Mouse (Mus musculus): ENCODE results near the gene Gpr35. TPM values are rescaled to one million over a fixed set of nuclear protein-coding genes. Genes with fewer than 3 reads are reported as not detected.

Gpr35 gene
- polyA plus RNA-seq, 1 experiment from 2014 or later = 0.69 TPM

GRCm38 (mm10) chr1:92911721-92912138 is 38.9 kb upstream of the Gpr35 start:
- Histone ChIP-seq H3K4me1 (replicated peaks) (peaks cover 64% of the 10 kb centered on the region), H3K27me3 (no peaks in the 10 kb centered on the region), H3K4me2 (peak overlapping the region; percentile 94), H3K9me3 (replicated peaks) (no peaks in the 10 kb centered on the region), H3K27ac (replicated peaks) (peak overlapping the region; percentile 83), H3K4me3 (replicated peaks) (peak overlapping the region; percentile 75), H3K36me3 (replicated peaks) (peaks cover 29% of the 10 kb centered on the region), H3K9ac (peak overlapping the region; percentile 81)
- 33% methylated on average over 8 of the region's 8 CpGs for whole genome bisulfite sequencing (ENCODE audit: insufficient replicate concordance)
- no peak for ATAC-seq (ENCODE audit: insufficient read depth)

- peak overlapping the region; percentile 81 for H3K9ac ChIP-seq
Measured at GRCm38 (mm10) chr1:92912286-92912685, 38.4 kb upstream of the Gpr35 start.

GRCm38 (mm10) chr1:92914239-92914638 is 36.4 kb upstream of the Gpr35 start:
- WGBS (ENCODE audit: insufficient replicate concordance) = 80% methylated on average over 4 of the region's 4 CpGs
- no peak overlapping the region for H3K4me3 ChIP-seq (replicated peaks)
- H3K9ac ChIP-seq = no peak overlapping the region
- H3K9me3 ChIP-seq (replicated peaks) = no peaks in the 10 kb centered on the region
- H3K4me2 ChIP-seq = no peak overlapping the region
- no peak overlapping the region for H3K27ac ChIP-seq (replicated peaks)
- no peak for ATAC-seq (ENCODE audit: insufficient read depth)
- H3K36me3 ChIP-seq (replicated peaks) = peaks cover 54% of the 10 kb centered on the region
- H3K27me3 ChIP-seq = no peaks in the 10 kb centered on the region
- H3K4me1 ChIP-seq (replicated peaks) = peaks cover 43% of the 10 kb centered on the region

More at GRCm38 (mm10) chr1:92912286-92912685, 38.4 kb upstream of the Gpr35 start:
- no peaks in the 10 kb centered on the region for H3K9me3 ChIP-seq (replicated peaks)
- ATAC-seq (ENCODE audit: insufficient read depth) = no peak
- H3K27me3 ChIP-seq = no peaks in the 10 kb centered on the region
- H3K4me3 ChIP-seq (replicated peaks) = peak overlapping the region; percentile 75
- peaks cover 35% of the 10 kb centered on the region for H3K36me3 ChIP-seq (replicated peaks)
- H3K4me2 ChIP-seq = peak overlapping the region; percentile 94
- H3K4me1 ChIP-seq (replicated peaks) = peaks cover 61% of the 10 kb centered on the region
- WGBS (ENCODE audit: insufficient replicate concordance) = 30% methylated on average over 1 of the region's 1 CpGs
- H3K27ac ChIP-seq (replicated peaks) = no peak overlapping the region

- Histone ChIP-seq H3K9me3 (replicated peaks) (no peaks in the 10 kb centered on the region), H3K36me3 (replicated peaks) (peaks cover 62% of the 10 kb centered on the region), H3K27me3 (no peaks in the 10 kb centered on the region), H3K4me1 (replicated peaks) (peaks cover 37% of the 10 kb centered on the region), H3K27ac (replicated peaks) (no peak overlapping the region), H3K4me3 (replicated peaks) (no peak overlapping the region), H3K9ac (no peak overlapping the region), H3K4me2 (no peak overlapping the region)
- 88% methylated on average over 11 of the region's 11 CpGs for WGBS (ENCODE audit: insufficient replicate concordance)
- ATAC-seq (ENCODE audit: insufficient read depth) = no peak
Measured at GRCm38 (mm10) chr1:92914993-92915392, 35.7 kb upstream of the Gpr35 start.

- H3K36me3 ChIP-seq (replicated peaks) = peaks cover 67% of the 10 kb centered on the region
- 80% methylated on average over 9 of the region's 9 CpGs for WGBS (ENCODE audit: insufficient replicate concordance)
- no peak overlapping the region for H3K4me2 ChIP-seq
Measured at GRCm38 (mm10) chr1:92916725-92917124, 33.9 kb upstream of the Gpr35 start.

GRCm38 (mm10) chr1:92919151-92919550 is 31.5 kb upstream of the Gpr35 start:
- H3K9me3 ChIP-seq (replicated peaks) = no peaks in the 10 kb centered on the region
- H3K27me3 ChIP-seq = no peaks in the 10 kb centered on the region
- H3K36me3 ChIP-seq (replicated peaks) = peaks cover 63% of the 10 kb centered on the region
- peaks cover 17% of the 10 kb centered on the region for H3K4me1 ChIP-seq (replicated peaks)
- no peak overlapping the region for H3K9ac ChIP-seq
- ATAC-seq (ENCODE audit: insufficient read depth) = no peak
- WGBS (ENCODE audit: insufficient replicate concordance) = 93% methylated on average over 11 of the region's 11 CpGs
- no peak overlapping the region for H3K27ac ChIP-seq (replicated peaks)
- no peak overlapping the region for H3K4me2 ChIP-seq
- no peak overlapping the region for H3K4me3 ChIP-seq (replicated peaks)

More at GRCm38 (mm10) chr1:92916725-92917124, 33.9 kb upstream of the Gpr35 start:
- H3K4me1 ChIP-seq (replicated peaks) = peaks cover 33% of the 10 kb centered on the region
- no peaks in the 10 kb centered on the region for H3K9me3 ChIP-seq (replicated peaks)
- H3K27ac ChIP-seq (replicated peaks) = no peak overlapping the region
- no peak for ATAC-seq (ENCODE audit: insufficient read depth)
- no peaks in the 10 kb centered on the region for H3K27me3 ChIP-seq
- no peak overlapping the region for H3K9ac ChIP-seq
- no peak overlapping the region for H3K4me3 ChIP-seq (replicated peaks)

- Histone ChIP-seq H3K4me1 (replicated peaks) (peaks cover 14% of the 10 kb centered on the region), H3K4me3 (replicated peaks) (no peak overlapping the region), H3K27me3 (no peaks in the 10 kb centered on the region), H3K4me2 (no peak overlapping the region), H3K36me3 (replicated peaks) (peaks cover 57% of the 10 kb centered on the region), H3K27ac (replicated peaks) (no peak overlapping the region), H3K9ac (no peak overlapping the region), H3K9me3 (replicated peaks) (no peaks in the 10 kb centered on the region)
- WGBS (ENCODE audit: insufficient replicate concordance) = 71% methylated on average over 12 of the region's 12 CpGs
- no peak for ATAC-seq (ENCODE audit: insufficient read depth)
Measured at GRCm38 (mm10) chr1:92919775-92920174, 30.9 kb upstream of the Gpr35 start.

- 48% methylated on average over 7 of the region's 7 CpGs for WGBS (ENCODE audit: insufficient replicate concordance)
- 0 out of 2 replicates have a peak, but pooled peaks have one; percentile 17 for ATAC-seq (ENCODE audit: insufficient read depth)
- H3K36me3 ChIP-seq (replicated peaks) = peaks cover 49% of the 10 kb centered on the region
- no peak overlapping the region for H3K4me3 ChIP-seq (replicated peaks)
- no peak overlapping the region for H3K4me2 ChIP-seq
- H3K27me3 ChIP-seq = no peaks in the 10 kb centered on the region
- no peaks in the 10 kb centered on the region for H3K9me3 ChIP-seq (replicated peaks)
- no peak overlapping the region for H3K9ac ChIP-seq
- no peak overlapping the region for H3K27ac ChIP-seq (replicated peaks)
- peaks cover 14% of the 10 kb centered on the region for H3K4me1 ChIP-seq (replicated peaks)
Measured at GRCm38 (mm10) chr1:92920474-92921200, 30.0 kb upstream of the Gpr35 start.

GRCm38 (mm10) chr1:92921496-92921895 is 29.2 kb upstream of the Gpr35 start:
- peaks cover 40% of the 10 kb centered on the region for H3K36me3 ChIP-seq (replicated peaks)
- no peak overlapping the region for H3K27ac ChIP-seq (replicated peaks)
- no peak overlapping the region for H3K4me3 ChIP-seq (replicated peaks)
- H3K27me3 ChIP-seq = no peaks in the 10 kb centered on the region
- H3K9me3 ChIP-seq (replicated peaks) = no peaks in the 10 kb centered on the region
- WGBS (ENCODE audit: insufficient replicate concordance) = 68% methylated on average over 4 of the region's 4 CpGs
- ATAC-seq (ENCODE audit: insufficient read depth) = no peak
- no peak overlapping the region for H3K4me2 ChIP-seq
- peaks cover 14% of the 10 kb centered on the region for H3K4me1 ChIP-seq (replicated peaks)
- H3K9ac ChIP-seq = no peak overlapping the region

- Histone ChIP-seq H3K4me2 (no peak overlapping the region), H3K36me3 (replicated peaks) (no peaks in the 10 kb centered on the region), H3K4me1 (replicated peaks) (peaks cover 22% of the 10 kb centered on the region), H3K4me3 (replicated peaks) (no peak overlapping the region), H3K27ac (replicated peaks) (no peak overlapping the region), H3K9me3 (replicated peaks) (no peaks in the 10 kb centered on the region), H3K27me3 (0 out of 2 replicates have a peak, but pooled peaks cover 4% of the 10 kb centered on the region), H3K9ac (no peak overlapping the region)
- WGBS (ENCODE audit: insufficient replicate concordance) = 16% methylated on average over 1 of the region's 1 CpGs
- no peak for ATAC-seq (ENCODE audit: insufficient read depth)
Measured at GRCm38 (mm10) chr1:92930171-92930706, 20.4 kb upstream of the Gpr35 start.

- no peak for ATAC-seq (ENCODE audit: insufficient read depth)
- Histone ChIP-seq H3K9me3 (replicated peaks) (no peaks in the 10 kb centered on the region), H3K9ac (peak overlapping the region; percentile 57), H3K27ac (replicated peaks) (peak overlapping the region; percentile 91), H3K4me2 (peak overlapping the region; percentile 97), H3K4me1 (replicated peaks) (peaks cover 47% of the 10 kb centered on the region), H3K36me3 (replicated peaks) (peaks cover 8% of the 10 kb centered on the region; the same call in 1 of the 2 replicates), H3K4me3 (replicated peaks) (peak overlapping the region; percentile 78), H3K27me3 (no peaks in the 10 kb centered on the region)
- 57% methylated on average over 4 of the region's 4 CpGs for WGBS (ENCODE audit: insufficient replicate concordance)
Measured at GRCm38 (mm10) chr1:92933611-92934010, 17.1 kb upstream of the Gpr35 start.

All from liver, embryonic 15.5 days (tissue).